9 mouse cellular contexts compared by ENCODE assay signal in the genomic region with DNA sequence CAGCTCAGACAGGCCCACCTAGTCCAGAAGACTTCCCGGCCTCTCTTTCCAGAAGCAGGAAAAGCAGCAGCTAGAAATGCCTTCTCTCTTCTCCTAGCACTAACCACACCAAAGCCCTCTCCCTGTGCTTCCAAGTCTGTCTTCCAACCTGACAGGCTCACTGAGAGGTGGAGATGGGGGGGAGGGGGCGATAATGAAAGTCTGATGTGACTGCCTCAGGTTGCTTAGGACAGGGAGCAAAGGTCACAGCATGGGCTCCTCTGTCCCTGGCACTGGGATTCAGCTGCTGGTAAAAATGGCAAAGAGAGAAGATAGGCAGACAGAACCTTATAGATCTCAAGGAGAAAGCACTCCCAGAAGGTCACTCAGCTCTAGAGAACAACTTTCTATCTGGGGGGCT.
DNase-seq lines count a peak whose midpoint lies in the region; ATAC-seq and TF ChIP-seq lines count a peak whose summit lies in the region.
"Had no signal": no experiment of that assay in that cellular context is flagged by ENCODE, and none has a peak within 500 bp of the region (broad histone marks: within the 10 kb centered on the region; RNA-seq: fewer than 3 reads in every experiment).

No protein-coding gene starts in this region.

- no peaks in the 10 kb centered on the region for H3K9me3 ChIP-seq in forebrain, embryonic 10.5 days
- no peaks in the 10 kb centered on the region for H3K9me3 ChIP-seq in forebrain, postnatal 0 days (ENCODE audit: low read length)
- H3K9me3 ChIP-seq in lung, postnatal 0 days (ENCODE audit: low read length) = no peaks in the 10 kb centered on the region
- no peaks in the 10 kb centered on the region for H3K9me3 ChIP-seq in intestine, embryonic 15.5 days
- H3K9me3 ChIP-seq in stomach, embryonic 16.5 days (replicated peaks; ENCODE audit: control insufficient read depth, low read length) = no peaks in the 10 kb centered on the region

- WGBS in forebrain, embryonic 10.5 days = 23% methylated on average over 2 of the region's 2 CpGs
- WGBS in forebrain, postnatal 0 days = 31% methylated on average over 2 of the region's 2 CpGs
- WGBS in lung, postnatal 0 days = 48% methylated on average over 2 of the region's 2 CpGs
- 79% methylated on average over 2 of the region's 2 CpGs for WGBS in lung, adult 2 months
- WGBS in intestine, embryonic 15.5 days = 42% methylated on average over 2 of the region's 2 CpGs
- 36% methylated on average over 2 of the region's 2 CpGs for WGBS in stomach, embryonic 16.5 days

- H3K9ac ChIP-seq in forebrain, postnatal 0 days = no peak overlapping the region
- H3K9ac ChIP-seq in lung, postnatal 0 days (replicated peaks; ENCODE audit: low read depth) = no peak overlapping the region
- H3K9ac ChIP-seq in intestine, embryonic 15.5 days = no peak overlapping the region
- H3K9ac ChIP-seq in stomach, embryonic 16.5 days (ENCODE audit: low read length) = no peak overlapping the region
- H3K9ac ChIP-seq: liver, embryonic 14.5 days had no signal

- H3K36me3 ChIP-seq in forebrain, embryonic 10.5 days (replicated peaks) = peaks cover 46% of the 10 kb centered on the region
- H3K36me3 ChIP-seq in forebrain, postnatal 0 days (ENCODE audit: insufficient read depth) = no peaks in the 10 kb centered on the region
- no peaks in the 10 kb centered on the region for H3K36me3 ChIP-seq in lung, postnatal 0 days (ENCODE audit: insufficient read depth, low read length)
- H3K36me3 ChIP-seq in intestine, embryonic 15.5 days = no peaks in the 10 kb centered on the region
- no peaks in the 10 kb centered on the region for H3K36me3 ChIP-seq in stomach, embryonic 16.5 days (ENCODE audit: control insufficient read depth, insufficient read depth, low read length)

- no peak for TF ChIP-seq POLR2A in lung, adult 2 months (IDR thresholded peaks at IDR 0.05; ENCODE audit: borderline replicate concordance, extremely low read depth, low read depth, low read length)

- ATAC-seq in forebrain, postnatal 0 days = no peak
- no peak for ATAC-seq in lung, postnatal 0 days
- ATAC-seq in intestine, embryonic 15.5 days = no peak
- ATAC-seq in stomach, embryonic 16.5 days (ENCODE audit: insufficient read depth, low FRiP score) = no peak

- no peak for TF ChIP-seq EP300 in lung, postnatal 0 days (IDR thresholded peaks at IDR 0.05)

- peak overlapping the region; percentile 48 for H3K27ac ChIP-seq in forebrain, embryonic 10.5 days
- no peak overlapping the region for H3K27ac ChIP-seq in forebrain, postnatal 0 days (ENCODE audit: low read depth, low read length)
- H3K27ac ChIP-seq in lung, postnatal 0 days (ENCODE audit: low read length) = 0 out of 2 replicates have a peak overlapping the region, but pooled peaks have one; percentile 20
- H3K27ac ChIP-seq in intestine, embryonic 15.5 days = peak overlapping the region; percentile 91
- peak overlapping the region; percentile 98 for H3K27ac ChIP-seq in stomach, embryonic 16.5 days (ENCODE audit: low read length)
- H3K27ac ChIP-seq: liver, embryonic 14.5 days had no signal

- H3K27me3 ChIP-seq in forebrain, embryonic 10.5 days (ENCODE audit: poor library complexity, severe bottlenecking) = no peaks in the 10 kb centered on the region
- H3K27me3 ChIP-seq in forebrain, postnatal 0 days (ENCODE audit: insufficient read depth, low read length) = no peaks in the 10 kb centered on the region
- no peaks in the 10 kb centered on the region for H3K27me3 ChIP-seq in lung, postnatal 0 days (replicated peaks; ENCODE audit: insufficient read depth, low read length)
- no peaks in the 10 kb centered on the region for H3K27me3 ChIP-seq in intestine, embryonic 15.5 days (replicated peaks)
- no peaks in the 10 kb centered on the region for H3K27me3 ChIP-seq in stomach, embryonic 16.5 days (ENCODE audit: control insufficient read depth, insufficient read depth, low read length)

- no peak for DNase-seq in forebrain, embryonic 10.5 days (ENCODE audit: extremely low spot score, low spot score)
- DNase-seq in forebrain, postnatal 0 days = no peak
- DNase-seq in lung, postnatal 0 days (ENCODE audit: low spot score) = no peak
- no peak for DNase-seq in lung, adult 2 months
- no peak for DNase-seq in natural killer cell, adult 2 months (ENCODE audit: low spot score in 2 of 2)
- no peak for DNase-seq in thymus, postnatal 36 days

- TF ChIP-seq CTCF in forebrain, postnatal 0 days (IDR thresholded peaks at IDR 0.05; ENCODE audit: low read depth) = no peak
- TF ChIP-seq CTCF in lung, postnatal 0 days (IDR thresholded peaks at IDR 0.05) = no peak
- TF ChIP-seq CTCF in lung, adult 2 months (IDR thresholded peaks at IDR 0.05; ENCODE audit: insufficient read depth, low read length) = no peak

- H3K4me3 ChIP-seq in forebrain, embryonic 10.5 days = no peak overlapping the region
- no peak overlapping the region for H3K4me3 ChIP-seq in forebrain, postnatal 0 days (ENCODE audit: low read depth, low read length)
- no peak overlapping the region for H3K4me3 ChIP-seq in lung, postnatal 0 days (ENCODE audit: low read depth, low read length)
- H3K4me3 ChIP-seq in lung, adult 2 months (replicated peaks; ENCODE audit: extremely low read depth, low read depth, low read length) = no peak overlapping the region
- H3K4me3 ChIP-seq in intestine, embryonic 15.5 days (replicated peaks) = no peak overlapping the region
- H3K4me3 ChIP-seq in stomach, embryonic 16.5 days (replicated peaks; ENCODE audit: low read length) = no peak overlapping the region

- peaks cover 57% of the 10 kb centered on the region for H3K4me1 ChIP-seq in forebrain, embryonic 10.5 days
- H3K4me1 ChIP-seq in forebrain, postnatal 0 days (ENCODE audit: insufficient read depth) = peaks cover 14% of the 10 kb centered on the region; the same call in 1 of the 2 replicates
- H3K4me1 ChIP-seq in lung, postnatal 0 days (ENCODE audit: insufficient read depth, low read depth, low read length) = peaks cover 11% of the 10 kb centered on the region; the same call in 1 of the 2 replicates
- no peaks in the 10 kb centered on the region for H3K4me1 ChIP-seq in lung, adult 2 months (ENCODE audit: control insufficient read depth, insufficient read depth, low read length)
- H3K4me1 ChIP-seq in intestine, embryonic 15.5 days (replicated peaks) = peaks cover 38% of the 10 kb centered on the region
- peaks cover 45% of the 10 kb centered on the region for H3K4me1 ChIP-seq in stomach, embryonic 16.5 days (ENCODE audit: control insufficient read depth, insufficient read depth, low read length)

- no peak overlapping the region for H3K4me2 ChIP-seq in forebrain, postnatal 0 days (ENCODE audit: low read depth)
- H3K4me2 ChIP-seq in lung, postnatal 0 days (replicated peaks; ENCODE audit: low read depth, low read length) = no peak overlapping the region
- H3K4me2 ChIP-seq in intestine, embryonic 15.5 days (replicated peaks) = no peak overlapping the region
- H3K4me2 ChIP-seq in stomach, embryonic 16.5 days (ENCODE audit: low read depth, low read length) = peak overlapping the region; percentile 54; the same call in 1 of the 2 replicates
